Mouse (Mus musculus) testis, adult 2 months (tissue): ENCODE measurements at regions not wholly inside any gene's neighbourhood (a gene's known extent, or its start where the extent isn't known, plus 50 kb on each side); places are given as distances from the start of the nearest gene placed in this dataset.

Experiments used
- H3K27ac ChIP-seq: fragments of 200-500 bp; 2 replicates; pipeline ENCODE4 v1.5.1; 2012; ENCODE audit warnings: low read depth, low read length; ENCODE audit not compliant: control insufficient read depth, insufficient read depth
- H3K27me3 ChIP-seq: fragments of 200-500 bp; 2 replicates; pipeline ENCODE4 v1.6.1; 2012; ENCODE audit warnings: mild to moderate bottlenecking, low read length, moderate library complexity; ENCODE audit not compliant: control insufficient read depth, insufficient read depth
- H3K36me3 ChIP-seq: fragments of 200-500 bp; 2 replicates; pipeline ENCODE4 v1.6.1; 2012; ENCODE audit warnings: mild to moderate bottlenecking, low read length; ENCODE audit not compliant: control insufficient read depth, insufficient read depth
- H3K4me1 ChIP-seq: fragments of 200-500 bp; 2 replicates; pipeline ENCODE4 v1.6.1; 2012; ENCODE audit warnings: low read length; ENCODE audit not compliant: control insufficient read depth, insufficient read depth
- H3K4me3 ChIP-seq: fragments of 200-500 bp; 2 replicates; pipeline ENCODE4 v1.5.1; 2012; ENCODE audit warnings: low read depth, mild to moderate bottlenecking, low read length, moderate library complexity, mixed read lengths; ENCODE audit not compliant: control insufficient read depth
- CTCF ChIP-seq: fragments of 200-500 bp; IDR thresholded peaks from 2 replicates; pipeline ENCODE4 v1.5.1; 2012; ENCODE audit warnings: low read depth, mild to moderate bottlenecking, inconsistent platforms, low read length, moderate library complexity; ENCODE audit not compliant: control insufficient read depth, insufficient read depth, insufficient replicate concordance
- POLR2A ChIP-seq: fragments of 200-500 bp; IDR thresholded peaks from 2 replicates; pipeline ENCODE4 v1.6.1; 2012; ENCODE audit warnings: low read depth, mild to moderate bottlenecking, inconsistent platforms, low read length, moderate library complexity; ENCODE audit not compliant: control insufficient read depth

- Histone ChIP-seq H3K36me3 (no peaks in the 10 kb centered on the region), H3K27ac (no peak overlapping the region), H3K4me3 (peak overlapping the region; percentile 84), H3K27me3 (no peaks in the 10 kb centered on the region), H3K4me1 (no peaks in the 10 kb centered on the region)
- TF ChIP-seq POLR2A (no peak), CTCF (no peak)
Observed at GRCm38 (mm10) chr4:39508866-39509265, 58.8 kb downstream of the 1700009N14Rik start.

- H3K4me1 ChIP-seq: no peaks in the 10 kb centered on the region
- no peaks in the 10 kb centered on the region for H3K27me3 ChIP-seq
- TF ChIP-seq POLR2A (no peak), CTCF (no peak)
- no peak overlapping the region for H3K4me3 ChIP-seq
- H3K36me3 ChIP-seq: no peaks in the 10 kb centered on the region
- H3K27ac ChIP-seq: no peak overlapping the region
Observed at GRCm38 (mm10) chr4:39527492-39527891, 77.4 kb downstream of the 1700009N14Rik start.

GRCm38 (mm10) chr4:39528661-39529060 lies 78.6 kb downstream of the 1700009N14Rik start:
- H3K36me3 ChIP-seq: no peaks in the 10 kb centered on the region
- no peaks in the 10 kb centered on the region for H3K4me1 ChIP-seq
- no peak overlapping the region for H3K4me3 ChIP-seq
- no peak overlapping the region for H3K27ac ChIP-seq
- H3K27me3 ChIP-seq: no peaks in the 10 kb centered on the region
- TF ChIP-seq CTCF (no peak), POLR2A (no peak)

GRCm38 (mm10) chr4:39556101-39556763 lies 106.1 kb downstream of the 1700009N14Rik start:
- no peak overlapping the region for H3K27ac ChIP-seq
- H3K36me3 ChIP-seq: no peaks in the 10 kb centered on the region
- no peaks in the 10 kb centered on the region for H3K27me3 ChIP-seq
- no peak for TF ChIP-seq POLR2A
- no peak for TF ChIP-seq CTCF
- no peaks in the 10 kb centered on the region for H3K4me1 ChIP-seq
- no peak overlapping the region for H3K4me3 ChIP-seq

GRCm38 (mm10) chr4:39597426-39597825 lies 147.3 kb downstream of the 1700009N14Rik start:
- Histone ChIP-seq H3K36me3 (no peaks in the 10 kb centered on the region), H3K4me1 (no peaks in the 10 kb centered on the region), H3K27me3 (no peaks in the 10 kb centered on the region), H3K4me3 (no peak overlapping the region), H3K27ac (no peak overlapping the region)
- TF ChIP-seq CTCF (no peak), POLR2A (no peak)

DNA sequence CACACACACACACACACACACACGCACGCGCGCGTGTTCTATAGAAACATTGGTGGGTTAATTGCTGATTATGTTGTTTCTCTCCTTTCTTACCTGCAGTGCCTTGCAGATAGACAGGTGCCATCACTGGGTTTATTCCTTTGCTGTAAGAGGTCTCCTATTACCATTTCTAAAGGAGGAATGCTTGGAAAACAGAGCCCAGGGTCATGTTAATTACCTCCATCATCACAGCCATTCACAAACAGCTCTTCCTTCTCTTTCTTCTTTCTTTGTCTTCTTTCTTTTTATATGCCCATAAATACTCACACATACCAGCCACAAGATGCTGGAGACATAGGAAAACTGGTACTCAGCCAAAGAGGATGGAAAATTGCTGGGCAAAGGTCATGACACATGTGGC lies 155.0 kb downstream of the 1700009N14Rik start:
- no peaks in the 10 kb centered on the region for H3K4me1 ChIP-seq
- H3K36me3 ChIP-seq: no peaks in the 10 kb centered on the region
- no peaks in the 10 kb centered on the region for H3K27me3 ChIP-seq
- H3K4me3 ChIP-seq: no peak overlapping the region
- TF ChIP-seq POLR2A: no peak
- TF ChIP-seq CTCF: no peak
- H3K27ac ChIP-seq: no peak overlapping the region

GRCm38 (mm10) chr4:39644136-39644535 lies 194.0 kb downstream of the 1700009N14Rik start:
- no peak overlapping the region for H3K4me3 ChIP-seq
- H3K27me3 ChIP-seq: no peaks in the 10 kb centered on the region
- no peak for TF ChIP-seq CTCF
- no peaks in the 10 kb centered on the region for H3K4me1 ChIP-seq
- H3K36me3 ChIP-seq: no peaks in the 10 kb centered on the region
- no peak overlapping the region for H3K27ac ChIP-seq

DNA sequence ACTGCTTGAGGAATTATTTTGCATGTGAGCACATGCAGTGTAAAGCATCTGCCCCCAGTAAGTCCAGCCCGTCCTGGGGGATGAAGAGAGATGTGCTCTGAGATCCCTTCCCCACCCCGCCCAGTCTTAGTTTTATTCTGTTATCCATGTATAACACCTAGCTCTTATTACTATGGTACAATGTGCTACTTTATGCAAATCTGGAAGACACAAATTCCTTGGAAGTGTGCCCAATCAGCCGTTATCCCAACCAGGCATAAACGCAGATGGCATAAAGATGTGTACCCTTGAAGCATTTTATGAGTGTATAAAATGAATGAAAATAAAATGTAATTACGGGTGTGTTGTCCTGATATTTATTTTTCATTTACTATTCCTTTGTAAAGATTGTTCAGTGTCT lies 194.8 kb downstream of the 1700009N14Rik start:
- no peak overlapping the region for H3K27ac ChIP-seq
- TF ChIP-seq POLR2A (no peak), CTCF (no peak)

More for the DNA sequence above, 194.8 kb downstream of the 1700009N14Rik start:
- H3K4me3 ChIP-seq: no peak overlapping the region
- no peaks in the 10 kb centered on the region for H3K36me3 ChIP-seq
- no peaks in the 10 kb centered on the region for H3K4me1 ChIP-seq
- H3K27me3 ChIP-seq: no peaks in the 10 kb centered on the region
